Mouse (Mus musculus) brain, embryonic 14.5 days (tissue): Measurements from ENCODE around the gene Gpr137.

Experiments used
- CTCF ChIP-seq: fragments of 200-500 bp; IDR thresholded peaks from 2 replicates; pipeline ENCODE4 v1.5.1; 2012; ENCODE audit warnings: inconsistent platforms, mild to moderate bottlenecking, moderate library complexity, borderline replicate concordance; ENCODE audit not compliant: insufficient read depth, insufficient read length; ENCODE audit errors: extremely low read depth
- POLR2A ChIP-seq: fragments of 200-500 bp; IDR thresholded peaks from 2 replicates; pipeline ENCODE4 v1.6.1; 2012; ENCODE audit warnings: mild to moderate bottlenecking, inconsistent platforms, borderline replicate concordance; ENCODE audit not compliant: poor library complexity, insufficient read depth, insufficient read length, severe bottlenecking; ENCODE audit errors: extremely low read depth

DNA sequence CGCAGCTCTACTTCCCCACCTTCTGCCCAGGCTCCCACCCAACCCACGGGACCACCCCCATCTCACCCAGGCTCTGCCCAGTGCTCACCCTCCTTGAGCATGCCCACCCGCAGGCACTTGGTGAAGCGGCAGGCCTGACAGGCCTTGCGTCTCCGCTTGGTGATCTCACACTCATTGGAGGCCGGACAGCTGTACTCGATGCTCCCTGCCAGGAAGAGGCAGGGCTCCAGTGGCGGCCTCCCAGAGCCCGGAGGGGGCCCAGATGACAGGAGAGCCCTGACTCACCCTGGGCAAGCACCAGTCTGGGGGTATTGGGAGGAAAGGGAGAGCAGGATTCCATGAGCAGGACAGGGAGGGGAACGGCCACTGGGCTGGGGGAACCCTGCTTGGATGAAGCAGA is 28.3 kb downstream of the Gpr137 start:
- TF ChIP-seq CTCF: no peak
- TF ChIP-seq POLR2A: no peak
